Mouse (Mus musculus): ENCODE measurements around the gene Nr2c1. TPM values are rescaled to one million over a fixed set of nuclear protein-coding genes. Genes with fewer than 3 reads are reported as not detected.
A peak's percentile ranks its signal among the peaks of the same experiment; 100 is the strongest.

Gene Nr2c1
- total RNA-seq, 2 experiments from 2014 or later: 3.9 to 10.6 TPM

GRCm38 (mm10) chr10:94198482-94199405 is 50.9 kb downstream of the Nr2c1 start, which contains the start of gene Ndufa12:
Gene Ndufa12, plus strand, starts transcription at chr10:94198720.
- peak; percentile 99 for ATAC-seq (ENCODE audit: poor library complexity, severe bottlenecking)

- ATAC-seq (ENCODE audit: poor library complexity, severe bottlenecking): no peak
Measured at GRCm38 (mm10) chr10:94204973-94205372, 57.1 kb downstream of the Nr2c1 start.

GRCm38 (mm10) chr10:94210718-94211618 is 63.1 kb downstream of the Nr2c1 start:
- ATAC-seq (ENCODE audit: poor library complexity, severe bottlenecking): no peak

GRCm38 (mm10) chr10:94211725-94212124 is 63.9 kb downstream of the Nr2c1 start:
- ATAC-seq (ENCODE audit: poor library complexity, severe bottlenecking): no peak

GRCm38 (mm10) chr10:94225026-94225750 is 77.4 kb downstream of the Nr2c1 start:
- ATAC-seq (ENCODE audit: poor library complexity, severe bottlenecking): no peak

GRCm38 (mm10) chr10:94230172-94230981 is 82.6 kb downstream of the Nr2c1 start:
- ATAC-seq (ENCODE audit: poor library complexity, severe bottlenecking): no peak

- ATAC-seq (ENCODE audit: poor library complexity, severe bottlenecking): no peak
Measured at GRCm38 (mm10) chr10:94231025-94231424, 83.2 kb downstream of the Nr2c1 start.

GRCm38 (mm10) chr10:94235200-94235599 is 87.4 kb downstream of the Nr2c1 start:
- ATAC-seq (ENCODE audit: poor library complexity, severe bottlenecking): no peak

- ATAC-seq (ENCODE audit: poor library complexity, severe bottlenecking): no peak
Measured at GRCm38 (mm10) chr10:94241346-94241745, 93.5 kb downstream of the Nr2c1 start.

Other genes with a start within 250 kb of the Nr2c1 start
- gene Vezt, start 112.2 kb upstream of the Nr2c1 start, total RNA-seq (2015): 3.8 and 5.0 TPM in 2 replicates
- 6.6 and 7.7 TPM in 2 replicates for gene Vezt, start 112.2 kb upstream of the Nr2c1 start, total RNA-seq (2017)
- 1.4 and 1.8 TPM in 2 replicates for gene Fgd6, start 112.0 kb upstream of the Nr2c1 start, total RNA-seq (2015)
- 1.1 and 1.5 TPM in 2 replicates for gene Fgd6, start 112.0 kb upstream of the Nr2c1 start, total RNA-seq (2017)
- gene Ndufa12, start 50.7 kb downstream of the Nr2c1 start, total RNA-seq (2015): 57.3 and 61.5 TPM in 2 replicates
- gene Ndufa12, start 50.7 kb downstream of the Nr2c1 start, total RNA-seq (2017): 166 and 181 TPM in 2 replicates
- not detected in 2 replicates for gene Gm4792, start 150.7 kb downstream of the Nr2c1 start, total RNA-seq (2015)
- gene Gm4792, start 150.7 kb downstream of the Nr2c1 start, total RNA-seq (2017): not detected in 2 replicates
- gene Tmcc3, start 163.9 kb downstream of the Nr2c1 start, total RNA-seq (2015): 2.1 and 4.8 TPM in 2 replicates
- gene Tmcc3, start 163.9 kb downstream of the Nr2c1 start, total RNA-seq (2017): 1.6 and 2.9 TPM in 2 replicates

Measured in megakaryocyte, adult 5-6 weeks (primary cell).